Mouse (Mus musculus) large intestine, adult 2 months (tissue): ENCODE measurements around the gene Gm49388. TPM values are rescaled to one million over a fixed set of nuclear protein-coding genes. Genes with fewer than 3 reads are reported as not detected.
"Not testable (repeated sequence)": the region's sequence is repeated elsewhere in the genome, so short reads cannot be mapped to it uniquely, and the experiment has no call there.

Source experiments
- DNase-seq: peaks from one replicate; pipeline ENCODE4 v3.0.0-alpha.2; 2012; ENCODE audit warnings: low read depth, low spot score
- WGBS: fragments of 180-500 bp; shearing (Covaris S2); methylation state at CpG from one replicate; pipeline ENCODE4 v1.1.7; 2018; 5-methylcytosine and 5-hydroxymethylcytosine counted together
- polyA plus RNA-seq: library from polyadenylated mRNA; depleted of rRNA; stranded (reverse); fragments of >200 nt; gene quantifications from 2 replicates; pipeline ENCODE4 v1.2.3, GENCODE M21; 2012; rRNA removed

Gm49388 gene
- polyA plus RNA-seq, 1 experiment: not detected

DNA sequence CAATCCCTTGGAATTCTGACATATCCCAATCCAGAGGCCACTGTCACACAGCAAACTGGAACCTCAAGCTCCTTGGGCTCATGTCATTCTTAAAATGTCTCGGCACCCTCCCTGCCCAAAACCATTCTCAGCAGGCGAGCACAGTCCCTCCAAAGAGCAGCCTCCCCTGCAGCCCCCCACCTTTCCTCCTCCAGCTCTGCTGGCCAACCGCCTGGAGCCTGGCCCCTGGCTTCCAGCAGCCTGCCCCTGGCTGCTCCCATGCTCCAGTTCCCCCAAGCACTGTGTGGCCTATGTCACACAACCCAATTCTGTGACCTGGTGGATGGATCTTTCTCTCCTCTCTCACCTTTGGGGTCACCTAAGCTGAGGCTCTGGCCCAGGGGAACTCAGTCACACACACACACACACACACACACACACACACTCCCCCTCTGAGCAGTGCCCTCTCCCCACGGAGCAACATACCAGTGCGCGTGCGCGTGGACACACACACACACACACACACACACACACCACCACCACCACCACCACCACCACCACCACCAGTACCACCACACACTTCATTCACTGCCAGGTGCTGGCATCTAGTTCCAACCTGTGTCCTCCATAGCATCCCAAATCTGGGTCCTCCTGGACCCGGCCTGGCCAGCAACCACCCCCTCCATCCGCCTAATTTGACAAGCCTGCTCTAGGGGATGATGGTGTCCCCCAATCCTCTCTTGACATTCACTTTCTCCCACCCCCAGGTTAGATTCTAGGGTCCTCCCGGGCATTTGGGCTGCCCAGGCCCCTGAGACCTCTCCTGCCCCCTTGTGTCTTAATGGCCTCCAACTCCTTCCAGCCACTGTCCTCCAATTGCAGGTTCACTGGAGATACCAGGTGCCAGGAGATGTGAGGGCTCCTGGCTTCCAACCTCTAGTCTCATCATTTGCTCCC, 38.1 kb downstream of the Gm49388 start:
- no peak for DNase-seq
- 81% methylated on average over 11 of the region's 11 CpGs for WGBS

- 22% methylated on average over 35 of the region's 38 CpGs for whole genome bisulfite sequencing
- DNase-seq: no peak
Observed at GRCm38 (mm10) chr7:127824176-127824871, 38.9 kb downstream of the Gm49388 start, which contains the start of the genes Stx4a and Stx1b. TSS of gene Stx4a (plus strand) at chr7:127824294. TSS of gene Stx1b (minus strand) at chr7:127824549.

GRCm38 (mm10) chr7:127835550-127835949, 50.1 kb downstream of the Gm49388 start:
- 81% methylated on average over 2 of the region's 2 CpGs for WGBS
- no peak for DNase-seq

GRCm38 (mm10) chr7:127837473-127837872, 52.1 kb downstream of the Gm49388 start:
- DNase-seq: no peak
- 87% methylated on average over 5 of the region's 5 CpGs for WGBS

- 85% methylated on average over 4 of the region's 4 CpGs for WGBS
- not testable (repeated sequence) for DNase-seq
Observed at GRCm38 (mm10) chr7:127837878-127838277, 52.5 kb downstream of the Gm49388 start.

- 96% methylated on average over 2 of the region's 2 CpGs for WGBS
- not testable (repeated sequence) for DNase-seq
Observed at GRCm38 (mm10) chr7:127840031-127840430, 54.6 kb downstream of the Gm49388 start.

DNA sequence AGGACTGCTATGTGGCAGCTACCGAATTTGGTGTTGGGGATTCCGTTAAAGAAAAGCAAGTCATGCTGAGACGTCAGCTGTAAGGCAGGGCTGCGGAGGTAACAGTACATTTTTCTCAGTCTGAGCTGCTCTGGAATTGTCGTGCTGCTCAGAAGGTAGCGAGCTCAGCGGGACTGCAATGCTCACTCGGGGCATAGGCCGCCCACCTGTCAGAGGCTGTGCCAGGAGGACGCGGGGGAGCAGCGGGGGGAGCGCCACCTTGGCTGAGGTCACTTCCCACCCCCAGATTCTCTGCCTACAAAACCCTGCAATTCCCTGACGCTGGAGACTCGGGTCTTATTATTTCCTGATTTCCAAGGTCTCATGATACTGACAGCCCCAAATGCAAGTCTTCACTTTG, 55.5 kb downstream of the Gm49388 start:
- DNase-seq: no peak
- 3% methylated on average over 15 of the region's 15 CpGs for WGBS

DNA sequence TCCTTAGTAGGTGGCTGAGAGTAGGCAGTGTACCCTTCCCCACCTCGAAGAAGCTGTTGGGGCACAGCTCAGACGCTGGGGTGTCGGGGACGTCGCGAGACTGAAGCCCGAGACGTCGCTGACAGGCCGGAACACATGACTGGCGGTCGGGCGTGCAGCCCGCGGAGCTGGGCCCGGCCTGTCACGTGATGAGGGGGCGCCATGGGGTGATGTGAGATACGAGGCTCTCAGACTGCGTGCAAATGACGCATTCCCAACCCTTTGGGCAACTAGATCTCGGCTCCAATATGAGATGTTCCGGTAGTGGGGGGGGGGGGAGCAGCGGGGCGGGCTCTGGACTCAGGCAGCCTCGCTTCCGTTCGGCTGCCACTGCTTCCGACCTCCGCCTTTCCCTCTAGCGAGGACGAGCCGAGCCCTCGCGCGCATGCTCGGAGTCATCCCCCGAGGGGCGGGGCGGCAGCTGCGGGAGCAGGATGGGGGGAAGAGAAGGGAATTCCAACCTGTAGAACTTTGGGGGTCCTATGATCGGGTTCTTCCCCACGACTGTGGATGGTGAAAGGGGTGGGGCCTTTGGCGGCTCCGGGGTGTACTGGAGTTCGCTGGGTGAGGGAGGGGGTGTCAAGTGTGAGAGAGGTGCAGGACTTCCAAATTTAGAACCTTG, 56.1 kb downstream of the Gm49388 start:
- under 1% methylated on average over 46 of the region's 46 CpGs for WGBS
- peak; percentile 80 for DNase-seq

- WGBS: 1% methylated on average over 40 of the region's 40 CpGs
Observed at GRCm38 (mm10) chr7:127842001-127842718, 56.8 kb downstream of the Gm49388 start.

GRCm38 (mm10) chr7:127849973-127850875, 64.8 kb downstream of the Gm49388 start:
- DNase-seq: no peak
- 47% methylated on average over 6 of the region's 6 CpGs for WGBS

More at GRCm38 (mm10) chr7:127842001-127842718, 56.8 kb downstream of the Gm49388 start:
- peak; percentile 79 for DNase-seq

DNA sequence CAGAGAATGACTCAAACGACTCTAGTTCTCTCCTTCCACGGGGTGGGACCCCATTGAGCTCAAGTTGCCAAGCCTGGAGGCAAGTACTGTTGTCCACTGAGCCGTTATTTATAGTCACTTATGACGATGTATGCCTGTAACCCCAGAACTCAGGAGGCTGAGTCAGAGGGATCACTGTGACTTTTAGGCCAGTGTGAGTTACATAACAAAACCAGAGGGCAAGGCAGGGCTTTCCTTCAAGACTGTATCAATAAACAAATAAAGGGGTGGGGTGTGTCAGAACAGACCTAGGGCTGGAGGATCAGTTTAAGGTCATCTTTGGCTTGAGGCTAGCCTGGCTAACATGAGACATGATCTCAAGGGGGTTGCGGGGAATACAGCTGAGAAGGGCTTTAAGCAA, 65.5 kb downstream of the Gm49388 start:
- no peak for DNase-seq
- 28% methylated on average over 5 of the region's 5 CpGs for WGBS

Other genes starting within 250 kb of the Gm49388 start
- 2.7 and 3.5 TPM in 2 replicates for gene Tmem265, start 224.2 kb upstream of the Gm49388 start, polyA plus RNA-seq
- 47.2 and 62.7 TPM in 2 replicates for gene Phkg2, start 212.3 kb upstream of the Gm49388 start, polyA plus RNA-seq
- gene Ccdc189, start 197.0 kb upstream of the Gm49388 start, polyA plus RNA-seq: 1.3 and 1.4 TPM in 2 replicates
- 23.7 and 30.9 TPM in 2 replicates for gene Rnf40, start 196.8 kb upstream of the Gm49388 start, polyA plus RNA-seq
- gene Zfp629, start 169.8 kb upstream of the Gm49388 start, polyA plus RNA-seq: 5.3 and 7.6 TPM in 2 replicates
- gene Bcl7c, start 76.7 kb upstream of the Gm49388 start, polyA plus RNA-seq: 17.5 and 21.2 TPM in 2 replicates
- 3.0 and 3.4 TPM in 2 replicates for gene Ctf1, start 72.9 kb upstream of the Gm49388 start, polyA plus RNA-seq
- not detected in 2 replicates for gene Ctf2, start 53.4 kb upstream of the Gm49388 start, polyA plus RNA-seq
- 28.6 and 34.4 TPM in 2 replicates for gene Fbxl19, start 41.1 kb upstream of the Gm49388 start, polyA plus RNA-seq
- gene Orai3, start 15.8 kb upstream of the Gm49388 start, polyA plus RNA-seq: 15.7 and 20.5 TPM in 2 replicates
- gene Setd1a, start 8.9 kb upstream of the Gm49388 start, polyA plus RNA-seq: 6.7 and 6.8 TPM in 2 replicates
- 55.9 and 69.1 TPM in 2 replicates for gene Hsd3b7, start 15.0 kb downstream of the Gm49388 start, polyA plus RNA-seq
- 64.0 and 81.2 TPM in 2 replicates for gene Stx4a, start 38.7 kb downstream of the Gm49388 start, polyA plus RNA-seq
- 1.7 and 3.1 TPM in 2 replicates for gene Stx1b, start 38.9 kb downstream of the Gm49388 start, polyA plus RNA-seq
- gene Zfp646, start 90.6 kb downstream of the Gm49388 start, polyA plus RNA-seq: 12.8 and 19.5 TPM in 2 replicates
- gene Zfp668, start 91.2 kb downstream of the Gm49388 start, polyA plus RNA-seq: 5.4 and 5.9 TPM in 2 replicates
- gene Prss53, start 105.4 kb downstream of the Gm49388 start, polyA plus RNA-seq: 0.80 and 1.1 TPM in 2 replicates
- gene Gm21974, start 109.8 kb downstream of the Gm49388 start, polyA plus RNA-seq: not detected in 2 replicates
- gene Vkorc1, start 110.0 kb downstream of the Gm49388 start, polyA plus RNA-seq: 69.3 and 83.9 TPM in 2 replicates
- 82.2 and 87.5 TPM in 2 replicates for gene Bckdk, start 118.5 kb downstream of the Gm49388 start, polyA plus RNA-seq
- gene Kat8, start 126.9 kb downstream of the Gm49388 start, polyA plus RNA-seq: 14.2 and 14.8 TPM in 2 replicates
- 33.4 and 34.9 TPM in 2 replicates for gene Prss8, start 144.5 kb downstream of the Gm49388 start, polyA plus RNA-seq
- gene Prss36, start 161.1 kb downstream of the Gm49388 start, polyA plus RNA-seq: 3.2 and 4.4 TPM in 2 replicates
- gene Fus, start 181.8 kb downstream of the Gm49388 start, polyA plus RNA-seq: 187 and 218 TPM in 2 replicates
- 928 and 1,122 TPM in 2 replicates for gene Pycard, start 208.3 kb downstream of the Gm49388 start, polyA plus RNA-seq
- 6.8 and 9.8 TPM in 2 replicates for gene Trim72, start 218.3 kb downstream of the Gm49388 start, polyA plus RNA-seq